Mouse (Mus musculus) heart, postnatal 4 days (tissue): ENCODE measurements around the gene Rgs11. TPM values are rescaled to one million over a fixed set of nuclear protein-coding genes. Genes with fewer than 3 reads are reported as not detected.

Source experiments
- DNase-seq: peaks from one replicate; pipeline ENCODE4 v3.0.0; 2021
- total RNA-seq, 2 experiments: library from RNA; stranded (reverse); gene quantifications; 2 replicates each; pipeline ENCODE4 v1.2.3; 2021

The Rgs11 gene
- total RNA-seq, 2 experiments from 2014 or later, result 2.0 to 2.1 TPM

GRCm38 (mm10) chr17:26232863-26233262 is 30.1 kb downstream of the Rgs11 start:
- no peak for DNase-seq

- DNase-seq, result no peak
These were observed 31.6 kb downstream of the Rgs11 start for GRCm38 (mm10) chr17:26234386-26234785.

DNA sequence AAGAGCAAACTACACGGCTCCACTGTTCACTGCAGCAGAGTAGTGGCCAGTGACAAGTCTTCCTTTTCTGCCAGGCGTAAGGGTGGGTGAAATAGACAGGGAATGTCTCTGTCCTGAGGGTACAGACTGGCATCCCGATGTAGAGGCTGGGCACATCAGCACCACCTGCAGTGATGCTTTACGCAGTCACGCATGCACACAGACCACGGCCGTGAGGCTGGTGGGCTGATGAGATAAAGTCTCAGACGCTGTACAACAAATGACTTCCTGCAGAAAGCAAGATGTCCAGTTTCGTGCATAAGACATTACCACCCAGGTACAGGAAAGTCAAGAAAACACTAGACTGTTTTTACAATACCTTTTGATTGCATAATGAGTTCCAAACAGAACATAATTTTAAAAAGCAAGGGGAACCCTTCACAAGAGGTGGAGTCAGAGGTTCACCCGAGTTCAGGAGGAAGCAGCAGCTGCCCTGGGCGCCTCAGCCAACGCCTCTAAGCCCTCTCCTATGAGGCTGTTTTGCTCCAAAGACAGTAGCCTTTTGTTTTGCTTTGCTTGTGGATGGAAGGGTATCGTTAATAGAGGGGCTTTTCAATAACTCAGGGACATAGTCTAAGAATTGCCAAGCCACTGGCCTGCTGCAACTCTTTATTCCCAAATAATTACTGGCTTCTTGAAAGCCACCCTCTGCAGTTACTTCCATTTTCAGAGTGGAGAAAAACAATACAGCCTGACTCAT is 32.5 kb downstream of the Rgs11 start:
- DNase-seq, result no peak

DNA sequence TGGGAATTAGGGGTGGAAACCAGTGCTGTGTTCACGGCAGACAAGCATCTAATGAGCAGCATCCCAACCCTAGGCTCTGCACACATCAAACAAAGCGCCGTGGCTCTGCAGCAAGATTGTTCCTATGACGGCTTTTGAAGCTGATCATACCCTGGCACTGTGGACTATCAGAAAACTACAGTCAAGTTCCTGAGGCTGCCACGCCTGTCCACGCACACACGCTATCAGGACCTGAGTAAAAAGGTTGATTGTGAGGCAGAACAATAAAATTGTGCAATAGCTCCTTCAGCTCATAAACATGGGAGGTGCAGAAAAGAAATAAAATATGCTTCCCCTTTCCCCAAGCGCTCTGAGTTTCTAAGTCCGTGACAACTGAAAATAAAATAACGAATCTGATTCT is 34.9 kb downstream of the Rgs11 start:
- no peak for DNase-seq

- DNase-seq, result no peak
These were observed 36.8 kb downstream of the Rgs11 start for GRCm38 (mm10) chr17:26239551-26239950.

DNA sequence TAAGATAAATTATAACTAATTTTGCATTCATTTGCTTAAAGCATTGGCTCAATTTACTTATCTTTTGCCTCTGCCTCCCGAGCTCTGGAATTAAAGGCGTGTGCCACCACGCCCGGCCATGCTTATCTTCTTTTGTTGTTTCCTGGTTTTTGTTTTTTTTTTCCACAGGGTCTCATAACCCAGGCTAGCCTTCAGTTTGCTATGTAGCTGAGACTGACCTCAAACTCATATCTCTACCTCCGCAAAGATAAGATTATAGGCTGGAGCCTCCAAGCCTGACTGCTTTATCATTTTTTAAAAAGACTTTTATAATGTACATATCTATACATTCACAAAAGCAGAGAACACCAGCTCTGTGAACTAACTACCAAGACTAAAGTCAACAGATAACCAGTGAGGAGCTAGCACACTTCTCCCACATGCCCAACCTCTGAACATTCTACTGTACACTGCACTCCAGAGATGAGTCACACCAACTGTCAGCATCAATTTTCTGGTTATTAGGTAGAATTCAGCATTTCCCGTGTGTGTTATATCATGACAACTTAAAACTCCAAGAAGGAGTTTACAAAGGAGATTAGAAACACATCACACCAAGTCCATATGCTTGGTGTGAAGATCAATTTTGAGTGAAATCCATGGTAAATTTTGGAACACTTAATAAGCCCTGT is 37.5 kb downstream of the Rgs11 start:
- no peak for DNase-seq

DNA sequence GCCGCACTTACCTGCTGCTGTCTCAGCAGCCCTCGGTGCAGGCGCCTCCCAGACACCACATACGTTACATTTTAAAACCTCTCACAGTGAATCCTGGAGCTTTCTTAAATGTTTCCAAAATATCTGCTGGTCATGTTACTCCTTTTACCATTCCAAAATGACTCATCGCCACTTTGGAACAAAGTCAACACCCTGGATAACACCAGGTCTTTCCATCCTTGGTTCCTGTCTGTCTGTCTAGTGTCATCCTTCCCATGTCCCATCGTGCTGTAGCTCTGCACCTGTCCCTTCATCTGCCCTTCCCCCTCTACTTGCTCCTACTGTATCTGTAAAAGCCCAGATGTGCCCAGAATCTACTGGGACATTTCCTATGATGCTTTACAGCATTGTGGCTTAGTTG is 38.2 kb downstream of the Rgs11 start:
- no peak for DNase-seq

GRCm38 (mm10) chr17:26243471-26244100 is 40.8 kb downstream of the Rgs11 start:
- DNase-seq, result peak; percentile 77

DNA sequence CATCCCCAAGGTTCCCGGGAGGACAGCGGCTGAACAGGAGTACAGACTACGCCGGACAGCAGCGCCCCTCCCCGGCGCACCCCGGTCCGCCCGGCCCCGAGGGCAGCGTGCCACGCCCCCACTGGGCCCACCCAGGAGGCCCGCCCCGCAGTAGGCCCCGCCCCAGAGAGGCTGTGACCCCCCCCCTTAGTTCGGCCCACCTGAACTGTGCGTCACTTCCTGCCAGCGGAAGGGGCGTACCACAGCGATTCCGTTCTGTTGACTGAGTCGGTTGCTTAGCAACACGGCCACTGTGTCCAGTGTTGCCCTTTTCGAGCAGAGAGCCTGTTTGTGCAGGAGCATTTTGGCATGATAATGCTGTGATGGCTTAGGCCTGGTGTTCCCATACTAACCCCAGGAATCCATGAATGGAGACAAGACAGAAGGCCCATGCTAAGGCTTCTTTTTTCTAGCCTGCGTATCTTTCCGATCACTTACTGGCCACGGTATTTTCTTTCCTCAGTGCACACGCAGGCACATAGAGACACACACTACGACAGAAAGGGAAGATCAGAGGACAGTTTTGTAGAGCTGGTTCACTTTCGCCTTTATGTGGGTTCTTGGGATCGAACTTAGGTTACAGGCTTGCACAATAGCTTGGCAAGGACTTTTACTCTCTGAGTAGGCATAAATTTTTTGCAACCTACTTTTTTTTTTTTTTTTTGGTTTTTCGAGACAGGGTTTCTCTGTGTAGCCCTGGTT is 41.5 kb downstream of the Rgs11 start, which contains the start of gene Fam234a:
Gene Fam234a, minus strand, starts transcription at position 142 of the 741 bp plus-strand sequence.
- DNase-seq, result peak; percentile 96

GRCm38 (mm10) chr17:26251886-26252538 is 49.3 kb downstream of the Rgs11 start:
- DNase-seq, result no peak

DNA sequence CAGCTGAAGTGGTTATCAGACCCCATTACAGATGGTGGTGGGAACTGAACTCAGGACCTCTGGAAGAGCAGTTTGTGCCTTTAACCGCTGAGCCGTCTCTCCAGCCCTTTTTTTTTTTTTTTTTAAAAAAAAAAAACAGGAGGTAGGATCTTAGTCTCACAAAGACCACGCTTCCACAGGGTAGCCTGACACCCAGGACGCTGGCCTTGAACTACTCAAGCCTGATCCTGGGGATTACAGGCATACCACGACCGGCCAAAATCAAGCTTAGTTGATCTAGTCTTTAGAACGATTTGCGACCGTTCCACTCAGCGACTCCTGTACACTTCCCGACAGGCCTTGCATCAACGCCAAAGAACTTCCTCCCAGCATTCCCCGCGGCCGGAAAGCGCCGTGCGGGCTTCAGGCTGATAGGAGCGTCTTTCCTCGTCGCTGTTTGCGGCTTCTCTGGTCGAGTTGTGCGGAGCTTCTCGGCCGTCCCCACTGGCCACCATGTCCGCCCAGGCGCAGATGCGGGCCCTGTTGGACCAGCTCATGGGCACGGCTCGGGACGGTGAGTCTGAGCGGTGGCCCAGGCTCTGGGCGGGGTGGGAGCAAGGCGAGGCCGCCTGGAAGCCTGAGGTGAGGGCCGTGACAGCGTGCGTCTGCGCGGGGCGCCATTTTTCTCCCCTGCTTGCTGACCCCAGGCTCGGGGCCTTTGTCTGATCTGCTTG is 49.9 kb downstream of the Rgs11 start, which contains the start of gene Luc7l:
Gene Luc7l, plus strand, starts transcription at position 358 of the 713 bp plus-strand sequence.
- DNase-seq, result peak; percentile 94

DNA sequence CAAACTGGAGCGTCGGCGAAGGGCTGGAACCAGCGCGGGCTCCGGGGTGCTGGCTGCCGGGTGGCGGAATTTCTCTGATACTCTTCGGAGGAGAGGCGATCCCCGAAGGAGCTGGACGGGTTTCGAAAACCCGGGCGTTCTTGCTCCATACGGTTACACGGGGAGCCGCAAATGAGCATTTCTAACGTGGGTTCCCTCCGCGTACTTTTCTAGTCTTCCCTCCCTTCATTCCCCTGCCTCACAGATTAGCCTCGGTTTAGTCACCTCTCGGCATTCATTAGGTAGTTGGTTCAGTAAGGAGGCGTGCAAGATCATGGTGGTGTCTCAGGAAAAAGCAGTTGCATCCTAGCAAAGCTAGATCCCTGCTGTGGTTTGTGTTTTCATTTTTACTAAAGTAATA is 50.6 kb downstream of the Rgs11 start:
- no peak for DNase-seq

DNA sequence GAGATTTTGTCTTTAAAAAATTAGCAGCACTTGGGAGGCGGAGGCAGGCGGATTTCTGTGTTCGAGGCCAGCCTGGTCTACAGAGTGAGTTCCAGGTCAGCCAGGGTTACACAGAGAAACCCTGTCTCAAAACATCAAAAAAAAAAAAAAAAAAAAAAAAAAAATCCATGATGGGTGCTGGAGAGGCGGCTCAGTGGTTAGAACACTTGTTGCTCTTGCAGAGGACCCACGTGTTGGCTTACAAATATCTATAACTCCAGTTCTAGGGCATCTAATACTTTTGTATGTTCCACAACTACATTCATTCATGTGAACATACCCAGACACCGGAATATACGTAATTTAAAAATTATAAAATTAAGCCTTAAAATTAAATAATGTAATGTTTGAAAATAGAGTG is 52.6 kb downstream of the Rgs11 start:
- no peak for DNase-seq

Other genes with a start within 250 kb of the Rgs11 start
- gene Capn15, start 217.2 kb upstream of the Rgs11 start, total RNA-seq, result 10 to 100 TPM; 13.0 to 16.7 TPM
- 10 to 100 TPM; 21.0 to 22.9 TPM for gene Rab11fip3, start 133.4 kb upstream of the Rgs11 start, total RNA-seq
- 10 to 100 TPM; 14.6 to 17.0 TPM for gene Decr2, start 112.6 kb upstream of the Rgs11 start, total RNA-seq
- gene Nme4, start 107.3 kb upstream of the Rgs11 start, total RNA-seq, result 10 to 100 TPM; 10.3 to 10.8 TPM
- 1 to 10 TPM; 1.4 to 1.7 TPM for gene Tmem8, start 89.7 kb upstream of the Rgs11 start, total RNA-seq
- 10 to 100 TPM; 92.7 to 94.3 TPM for gene Mrpl28, start 79.5 kb upstream of the Rgs11 start, total RNA-seq
- gene Axin1, start 64.3 kb upstream of the Rgs11 start, total RNA-seq, result 10 to 100 TPM; 28.3 to 28.4 TPM
- gene Pdia2, start 3.9 kb upstream of the Rgs11 start, total RNA-seq, result not detected
- 1 to 10 TPM; 1.6 to 2.0 TPM for gene Arhgdig, start 4.8 kb downstream of the Rgs11 start, total RNA-seq
- gene Fam234a, start 41.3 kb downstream of the Rgs11 start, total RNA-seq, result 10 to 100 TPM; 71.2 to 73.2 TPM
- gene Luc7l, start 49.9 kb downstream of the Rgs11 start, total RNA-seq, result 10 to 100 TPM; 34.7 to 36.4 TPM
- 10 to 100 TPM; 81.4 to 87.9 TPM for gene Neurl1b, start 211.9 kb downstream of the Rgs11 start, total RNA-seq